Mouse (Mus musculus) left cerebral cortex, postnatal 36 days (tissue): ENCODE measurements around the gene Rap1gap. TPM values are rescaled to one million over a fixed set of nuclear protein-coding genes. Genes with fewer than 3 reads are reported as not detected.

Experiments used
- DNase-seq, 2 experiments: peaks; one replicate each; pipeline ENCODE4 v3.0.0; 2021 to 2022; ENCODE audit warnings: low spot score in 2 of 2, mixed read lengths in 1 of 2
- intact Hi-C: fragments of 180-260 bp; cut with DNase I; formaldehyde crosslinking; loops from one replicate; pipeline ENCODE4 v1.15.1; 2025
- total RNA-seq, 2 experiments: library from RNA; stranded (reverse); gene quantifications; 2 replicates each; pipeline ENCODE4 v1.2.3; 2021

The Rap1gap gene
- total RNA-seq, 2 experiments from 2014 or later = 311 to 333 TPM

DNA sequence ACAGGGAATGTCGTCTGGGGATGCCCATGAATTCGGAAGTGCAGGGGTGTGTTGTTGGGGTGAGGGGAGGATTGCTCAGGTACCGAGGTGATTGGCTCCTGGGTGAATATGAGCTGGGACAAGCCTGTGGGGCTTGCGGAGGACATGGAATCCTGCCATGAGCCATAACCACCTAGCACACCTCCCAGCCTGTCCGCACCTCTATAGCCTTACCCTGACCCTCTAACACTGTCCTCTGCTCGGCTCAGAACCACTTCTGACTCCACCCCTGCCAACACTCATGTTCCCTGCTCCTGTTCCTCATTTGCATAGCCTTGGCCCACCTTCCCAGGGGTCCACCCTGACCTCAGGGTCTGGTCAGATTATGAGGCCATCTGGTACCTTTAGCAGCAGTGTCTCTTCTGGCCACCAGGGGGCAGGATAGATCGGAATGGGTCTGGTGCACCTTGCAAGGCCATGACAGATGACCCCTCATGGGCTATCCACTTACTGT lies 18.5 kb downstream of the Rap1gap start:
- intact Hi-C loops = no loop called here
- DNase-seq = no peak

DNA sequence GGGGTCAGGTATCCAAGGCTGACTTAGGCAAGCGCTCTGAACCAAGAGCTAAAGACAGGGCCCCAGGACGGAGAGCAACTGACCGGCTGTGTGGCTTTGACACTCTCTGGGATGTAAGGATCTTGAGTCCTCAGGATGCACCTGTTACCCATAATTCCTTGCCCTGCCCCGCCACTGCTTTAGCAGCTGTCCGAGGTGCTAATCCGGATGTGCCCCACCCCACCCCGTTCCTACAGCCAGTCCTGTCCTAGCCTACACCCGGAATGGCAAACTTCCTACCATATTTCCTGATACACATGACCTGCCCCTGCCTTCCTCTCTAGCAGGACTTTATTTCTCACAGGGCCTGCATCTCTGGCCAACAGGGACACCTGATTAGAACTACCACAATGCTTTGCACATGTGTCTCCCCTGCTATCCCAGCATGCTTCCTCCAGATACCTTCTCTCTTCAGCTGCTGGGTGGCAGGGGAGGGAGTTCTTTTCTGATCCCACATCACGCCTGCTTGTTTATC lies 20.4 kb downstream of the Rap1gap start:
- DNase-seq = no peak
- intact Hi-C loops = no loop called here

DNA sequence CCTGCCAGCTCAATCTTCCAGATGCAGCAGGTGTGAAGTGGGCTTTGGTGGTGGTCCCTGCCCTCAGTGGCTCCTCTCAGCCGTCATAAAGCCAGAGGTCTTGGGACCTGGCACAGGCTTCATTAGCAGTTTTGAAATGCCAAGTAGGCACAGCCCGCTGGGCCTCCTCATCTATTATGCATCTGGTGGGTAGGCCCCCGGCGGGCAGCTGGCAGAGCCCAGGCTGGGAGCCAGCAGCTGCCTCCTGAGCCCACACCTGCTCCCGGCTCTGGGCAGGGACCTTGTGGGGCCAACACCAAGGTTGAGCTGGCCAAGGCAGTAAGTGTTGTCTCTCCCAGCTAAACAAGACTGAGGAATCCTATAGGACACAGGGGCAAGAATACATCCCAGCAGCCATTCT lies 21.8 kb downstream of the Rap1gap start:
- DNase-seq = no peak
- intact Hi-C loops = no loop called here

DNA sequence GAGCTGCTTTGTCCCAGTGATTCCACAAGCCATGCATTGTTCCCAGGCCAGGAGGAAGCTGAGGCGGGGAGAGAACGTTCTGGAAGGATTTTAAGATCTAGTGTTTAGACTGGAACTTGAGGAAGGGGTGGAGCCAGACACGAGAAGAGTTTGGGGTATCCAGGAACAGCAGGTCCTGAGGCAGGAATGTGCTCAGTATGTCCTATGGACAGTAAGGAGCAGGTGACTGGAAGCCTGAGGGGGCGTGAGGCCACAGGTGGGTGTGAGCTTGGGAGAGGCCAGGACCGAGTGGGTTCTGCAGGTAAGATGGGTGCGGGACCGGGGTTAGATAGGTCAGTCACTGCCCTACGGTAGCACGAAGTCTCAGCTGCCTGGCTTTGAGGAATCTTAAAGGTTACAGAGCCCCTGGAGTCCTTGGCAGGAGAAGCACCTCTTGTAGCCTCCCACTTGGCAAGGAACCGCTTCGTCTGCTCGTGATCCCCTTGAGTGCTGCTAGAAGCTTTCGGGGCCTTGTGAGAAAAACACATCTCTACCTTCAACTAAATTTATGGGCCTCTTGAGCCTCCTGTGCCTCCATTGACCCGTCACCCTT lies 22.8 kb downstream of the Rap1gap start:
- intact Hi-C loops = no loop called here
- no peak for DNase-seq

DNA sequence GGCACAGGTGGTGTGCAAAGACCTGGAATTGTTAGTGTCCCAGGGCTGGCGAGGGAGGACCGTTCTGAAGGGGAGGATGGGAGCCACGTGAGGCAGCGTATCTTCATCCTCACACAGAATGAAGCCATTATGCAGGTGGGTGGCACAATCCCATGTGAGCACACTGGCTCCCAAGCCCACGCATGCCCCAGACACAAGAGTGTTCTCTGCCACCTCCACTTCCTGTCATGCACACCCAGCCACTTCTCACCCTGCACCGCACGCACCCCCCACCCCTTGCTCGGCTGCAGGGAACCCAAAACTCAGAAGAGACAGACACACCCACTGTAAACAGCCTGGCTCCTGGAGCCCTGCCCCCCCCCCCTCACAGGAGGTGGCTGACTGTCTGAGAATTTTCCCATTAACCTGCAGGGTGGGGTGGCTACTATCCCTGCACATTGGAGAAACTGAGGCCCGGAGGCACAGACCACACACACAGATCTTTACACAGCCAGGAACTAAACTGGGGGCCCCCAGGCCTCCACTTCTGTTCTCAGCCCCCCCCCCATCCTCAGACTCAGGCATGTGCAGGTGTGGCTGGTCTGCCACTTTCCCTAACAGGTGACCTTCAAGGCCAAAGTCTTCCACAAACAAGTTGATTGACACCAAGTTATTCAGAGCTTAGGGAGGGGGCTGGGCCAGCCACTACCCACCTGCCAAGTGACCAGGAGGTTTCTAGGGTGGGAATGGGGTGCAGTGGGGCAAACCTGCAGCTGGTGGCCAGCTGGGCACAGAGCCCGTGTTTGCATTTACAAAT lies 27.8 kb downstream of the Rap1gap start:
- intact Hi-C loops = no loop called here
- DNase-seq = peak; percentile 63 to 79

DNA sequence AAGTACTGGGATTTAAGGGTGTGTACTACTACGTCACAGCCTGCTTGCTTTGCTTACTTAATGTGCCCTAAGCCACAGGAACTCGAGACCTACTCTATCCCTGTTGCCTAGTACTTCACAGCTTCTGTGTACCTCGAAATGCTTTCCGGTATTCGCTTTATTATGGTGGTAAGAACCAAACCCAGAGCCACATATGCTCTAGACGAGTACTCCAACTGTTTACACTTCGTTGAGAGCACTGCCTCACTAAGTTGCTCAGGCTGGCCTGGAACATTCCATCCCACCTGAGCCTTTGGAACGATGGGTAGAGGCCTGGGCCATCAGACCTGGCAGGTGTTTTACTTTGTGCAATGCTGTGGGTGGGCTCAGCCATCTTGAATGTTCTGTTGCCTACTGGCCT lies 30.8 kb downstream of the Rap1gap start:
- intact Hi-C loops = no loop called here
- no peak for DNase-seq

DNA sequence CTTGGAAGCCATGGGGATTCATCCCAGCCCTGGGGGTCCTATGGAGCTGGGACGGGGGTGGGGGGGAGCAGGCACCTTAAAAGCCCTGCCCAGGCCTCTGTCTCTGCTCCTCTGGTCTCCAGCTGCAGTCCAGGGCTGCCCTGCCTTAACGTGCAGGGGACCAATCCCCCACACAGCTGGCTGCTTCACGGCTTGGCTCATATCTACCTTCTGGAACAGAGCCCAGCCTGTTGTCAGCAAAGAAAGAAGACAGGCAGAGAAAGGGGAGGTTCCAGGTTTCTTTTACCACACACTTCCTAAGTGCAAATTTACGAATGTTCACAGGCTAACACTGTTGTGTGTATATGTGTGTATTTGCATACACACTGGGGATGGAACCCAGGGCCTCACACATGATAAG lies 31.4 kb downstream of the Rap1gap start:
- intact Hi-C loops = no loop called here
- DNase-seq = no peak

DNA sequence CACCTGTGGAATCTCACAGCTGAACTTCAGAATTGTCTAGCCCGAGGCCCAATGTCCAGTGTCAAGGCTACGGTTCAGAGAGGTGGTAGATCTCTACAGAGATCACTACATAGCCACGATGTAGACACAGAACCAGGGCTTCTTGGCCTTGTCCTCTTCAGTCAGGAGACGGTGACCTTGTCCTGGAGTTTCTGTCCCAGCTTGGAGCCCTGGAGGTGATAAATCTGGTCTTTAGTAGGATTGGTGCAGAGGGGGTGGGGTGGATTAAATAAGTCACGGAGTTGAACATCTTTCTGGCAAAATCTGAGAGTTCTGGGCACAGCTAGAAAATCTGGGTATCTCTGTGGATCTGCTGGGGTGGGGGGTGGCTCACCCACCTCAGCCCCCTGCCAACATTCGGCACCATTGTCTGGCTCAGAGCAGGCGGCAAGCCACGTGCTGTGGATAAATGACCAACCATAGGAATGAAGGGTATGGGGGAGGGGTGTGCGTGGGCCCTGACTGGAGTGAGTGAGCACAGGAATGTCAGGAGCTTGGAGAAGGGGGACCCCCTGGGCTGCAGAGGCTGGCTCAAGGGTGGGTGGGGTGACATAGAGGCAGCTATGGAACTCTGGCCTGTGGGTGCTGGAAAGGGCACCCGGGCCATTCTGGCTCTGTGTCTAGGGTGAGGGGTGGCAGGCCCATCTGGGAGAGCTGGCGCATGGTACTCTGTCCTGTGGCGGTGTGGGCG lies 32.8 kb downstream of the Rap1gap start:
- intact Hi-C loops = no loop called here
- DNase-seq = no peak

DNA sequence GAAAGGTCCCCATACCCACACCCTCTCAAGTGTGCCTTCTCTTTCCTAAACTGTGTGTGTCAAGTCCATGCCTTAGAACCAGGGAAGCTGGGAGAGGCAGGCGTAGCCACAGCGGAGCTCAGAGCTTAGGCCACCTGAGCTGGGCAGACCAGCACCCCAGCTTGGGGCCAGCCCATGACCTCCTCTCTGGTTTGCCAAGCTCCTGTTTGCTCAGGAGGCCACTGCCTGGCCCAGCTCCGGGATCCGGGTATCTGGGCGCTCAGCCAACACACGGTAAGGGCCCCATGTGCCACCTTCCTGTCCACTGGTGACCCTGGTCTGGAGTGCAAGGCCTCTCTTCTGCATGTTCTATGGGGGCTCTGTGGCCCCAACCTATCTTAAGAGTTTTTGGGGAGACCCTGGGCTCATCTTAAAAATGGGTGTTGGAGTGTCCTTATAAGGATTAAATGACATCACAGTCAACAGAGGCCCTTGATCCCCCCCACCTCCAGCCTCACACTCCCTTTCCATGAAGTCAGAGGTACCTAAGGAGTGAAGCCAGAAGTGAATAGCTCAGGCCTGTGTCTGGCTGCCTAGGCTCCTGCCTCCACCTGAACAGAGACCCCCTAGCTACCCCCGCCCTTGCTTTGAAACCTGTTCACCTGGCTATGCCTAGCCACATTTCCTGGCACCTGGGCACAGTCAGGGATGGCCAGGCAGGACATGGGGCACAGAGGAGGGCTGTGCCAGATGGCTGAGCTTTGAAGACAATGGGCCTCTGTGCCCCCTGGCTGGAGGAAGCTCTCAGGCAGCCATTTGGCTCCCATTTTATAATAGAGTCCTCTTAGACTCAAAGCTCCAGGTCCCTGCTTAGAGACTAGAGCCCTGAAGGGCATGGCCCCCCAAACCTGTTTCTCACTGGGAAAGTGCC lies 33.8 kb downstream of the Rap1gap start:
- intact Hi-C loops = no loop called here
- no peak for DNase-seq

DNA sequence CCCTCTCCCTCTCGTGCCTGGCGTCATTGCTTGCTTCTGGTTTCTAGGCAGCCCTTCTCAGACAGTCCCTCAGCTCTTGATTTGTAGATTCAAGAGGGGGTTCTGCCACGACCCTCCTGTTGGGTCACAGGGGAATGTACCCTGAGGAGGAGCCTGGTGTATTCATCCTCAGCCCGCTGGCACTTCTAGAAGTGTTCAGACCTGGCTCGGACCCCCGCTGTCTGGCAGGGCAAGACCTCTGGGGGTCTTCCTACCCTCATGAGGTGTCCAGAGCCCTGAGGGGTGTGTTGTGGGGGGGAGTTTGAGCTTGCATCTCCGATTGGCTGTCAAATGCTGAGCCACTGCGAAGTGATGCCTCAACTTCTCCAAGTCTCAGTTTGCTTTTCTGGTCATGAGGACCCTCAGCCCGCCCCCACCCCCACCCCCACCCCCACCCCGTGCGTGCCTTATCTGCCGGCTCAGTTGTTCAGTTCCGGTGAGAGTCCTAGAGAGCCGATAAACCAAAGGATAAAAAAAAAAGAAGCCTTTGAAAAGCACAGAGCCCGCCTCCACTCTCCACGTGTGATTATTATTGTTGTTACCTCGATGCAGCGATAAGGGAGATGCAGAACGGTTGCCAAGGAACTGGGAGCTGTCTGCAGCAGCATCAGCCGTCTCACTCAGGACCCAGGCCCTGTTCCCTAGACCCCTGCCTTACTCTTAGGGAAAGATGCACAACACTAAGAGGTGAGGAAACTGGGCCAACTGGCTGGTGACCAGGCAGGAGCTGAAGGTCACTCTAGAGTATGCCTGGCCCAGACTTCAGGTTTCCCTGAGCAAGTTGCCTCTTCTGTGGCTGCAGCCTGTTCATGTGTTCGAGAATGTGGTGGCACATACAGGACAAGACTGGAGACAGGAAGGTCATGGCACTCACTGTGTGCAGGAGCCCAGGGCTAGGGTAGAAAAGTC lies 35.0 kb downstream of the Rap1gap start:
- no peak for DNase-seq
- intact Hi-C loops = no loop called here

DNA sequence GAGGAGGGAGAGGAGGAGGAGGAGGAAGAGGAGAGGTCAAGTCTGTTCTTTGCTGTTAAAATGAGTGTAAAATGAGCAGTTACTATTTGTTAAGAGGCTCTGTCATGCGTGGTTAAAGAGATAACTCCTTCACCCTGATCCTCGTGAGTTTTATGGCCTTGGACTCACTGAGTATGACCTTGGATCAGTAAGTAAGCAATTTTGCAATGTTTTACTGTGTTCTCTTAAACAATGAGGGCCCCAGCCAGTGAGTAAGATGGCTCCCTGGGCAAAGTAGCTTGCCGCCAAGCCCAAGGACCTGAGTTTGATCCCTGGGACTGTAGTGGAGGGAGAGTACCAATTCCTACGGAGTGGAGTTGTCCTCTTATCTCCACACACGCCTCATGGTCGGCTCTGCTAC lies 36.4 kb downstream of the Rap1gap start:
- DNase-seq = no peak
- intact Hi-C loops = no loop called here

DNA sequence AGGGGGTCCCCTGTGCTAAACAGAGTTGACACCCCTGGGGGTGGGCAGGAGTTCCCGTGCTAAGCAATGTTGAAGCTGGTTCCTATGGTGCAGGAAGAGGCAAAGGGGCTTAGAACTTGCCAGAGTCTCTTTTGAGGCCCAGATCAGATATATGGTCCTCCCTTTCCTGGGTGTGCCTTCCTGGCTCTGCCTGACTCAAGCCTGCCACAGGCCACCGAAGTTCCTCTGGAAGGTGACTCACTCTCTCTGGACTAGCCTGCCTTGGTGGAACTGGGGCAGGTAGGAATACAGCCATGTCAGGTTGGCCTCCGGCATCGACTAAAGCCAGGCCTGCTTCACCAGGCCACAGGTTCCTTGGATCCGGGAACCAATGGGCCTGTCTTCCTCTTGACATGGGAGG lies 38.6 kb downstream of the Rap1gap start:
- no peak for DNase-seq
- intact Hi-C loops = no loop called here

DNA sequence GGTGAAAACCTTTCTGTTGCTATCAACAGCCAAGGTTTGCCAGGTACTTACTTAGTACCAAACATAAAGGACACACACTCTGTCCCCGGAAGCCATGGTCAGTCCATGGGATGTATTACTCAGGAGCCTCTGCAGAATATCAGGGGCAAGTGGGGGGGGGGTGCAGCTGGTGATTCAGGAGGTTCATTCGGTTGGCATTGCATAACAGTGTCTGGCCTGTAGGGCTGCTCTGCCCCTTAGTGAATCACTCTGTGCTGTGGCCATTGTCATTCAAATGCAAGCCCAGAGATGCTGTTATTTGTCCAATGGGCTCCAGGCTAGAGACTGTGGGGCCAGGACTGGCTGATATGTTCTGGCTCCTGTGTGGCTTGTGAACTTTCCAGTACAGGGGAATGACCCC lies 40.0 kb downstream of the Rap1gap start:
- no peak for DNase-seq
- intact Hi-C loops = no loop called here

DNA sequence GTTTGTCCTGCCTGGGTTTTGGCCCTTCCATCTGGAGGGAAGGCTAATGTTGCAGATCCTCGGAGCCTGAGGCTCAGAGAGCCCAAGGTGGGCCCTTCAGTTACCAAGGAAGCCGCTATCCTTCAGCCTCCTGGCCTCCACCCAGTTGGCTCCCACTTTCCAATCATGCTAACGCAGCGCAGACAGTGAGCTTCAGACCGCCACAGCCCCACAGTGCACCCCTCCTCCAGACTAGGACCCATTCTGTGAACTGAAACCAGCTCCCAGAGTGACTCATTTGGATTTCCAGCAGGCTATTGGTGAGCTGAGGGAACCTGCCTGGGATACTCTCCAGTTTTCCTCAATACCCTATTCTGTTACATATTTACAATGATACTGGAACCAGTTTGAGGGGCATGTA lies 40.9 kb downstream of the Rap1gap start:
- intact Hi-C loops = no loop called here
- no peak for DNase-seq

DNA sequence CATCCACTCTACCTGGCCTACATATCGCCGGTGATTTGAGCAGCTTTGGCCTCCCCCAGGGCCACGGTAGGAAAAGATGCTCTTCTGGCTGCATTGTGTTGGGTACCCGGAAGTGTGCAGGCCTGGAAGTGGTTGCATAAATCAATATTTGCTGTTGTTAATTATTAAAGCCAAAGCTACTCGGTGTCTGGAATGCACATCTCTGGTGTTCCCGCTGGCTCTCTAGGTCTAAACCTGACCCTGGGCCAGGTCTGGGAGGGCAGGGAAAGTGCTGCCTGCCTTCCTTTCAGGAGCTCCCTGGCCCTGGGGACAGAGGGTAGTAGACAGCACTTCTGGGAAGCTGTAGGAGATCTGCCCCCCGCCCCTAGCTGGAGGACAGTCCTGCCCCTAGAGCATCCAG lies 42.0 kb downstream of the Rap1gap start:
- intact Hi-C loops = no loop called here
- no peak for DNase-seq

DNA sequence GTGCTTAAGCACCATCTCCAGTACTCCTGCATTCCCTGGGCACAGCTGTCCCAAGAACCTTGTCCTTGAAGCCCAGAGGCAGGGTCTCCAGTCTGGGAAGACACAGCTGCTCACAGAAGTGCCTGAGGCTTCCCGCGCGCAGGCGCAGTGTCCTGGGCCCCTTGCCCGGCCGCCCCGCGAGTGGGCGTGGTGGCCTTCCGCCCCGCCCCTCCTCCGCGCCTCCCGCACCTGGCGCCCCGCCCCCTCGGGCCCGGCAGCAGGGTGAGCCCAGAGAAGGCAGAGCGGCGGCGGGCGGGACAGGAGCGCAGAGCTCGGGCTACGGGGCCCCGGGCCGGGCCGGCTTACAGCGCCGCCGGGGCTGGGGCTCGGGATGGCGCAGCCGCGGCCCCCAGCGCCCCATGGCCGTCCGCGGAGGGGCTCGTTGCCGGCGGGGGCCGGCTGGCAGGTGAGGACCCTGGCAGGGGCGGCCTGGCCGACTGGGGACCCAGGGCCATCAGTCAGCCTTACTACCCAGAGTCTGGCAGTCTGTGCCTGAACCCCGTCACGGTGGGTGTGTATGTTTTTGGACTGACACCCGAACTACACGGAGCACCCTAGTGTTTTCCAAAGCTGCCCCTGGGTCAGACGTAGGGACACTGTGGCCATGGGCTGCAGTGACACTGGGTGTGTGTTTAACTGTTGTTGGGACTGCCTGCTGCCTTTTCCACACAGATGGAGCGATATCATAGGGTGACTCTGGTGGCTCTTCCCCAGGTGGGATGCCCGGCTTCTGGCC lies 42.9 kb downstream of the Rap1gap start:
- intact Hi-C loops = no loop called here
- DNase-seq = peak; percentile 60 to 73

DNA sequence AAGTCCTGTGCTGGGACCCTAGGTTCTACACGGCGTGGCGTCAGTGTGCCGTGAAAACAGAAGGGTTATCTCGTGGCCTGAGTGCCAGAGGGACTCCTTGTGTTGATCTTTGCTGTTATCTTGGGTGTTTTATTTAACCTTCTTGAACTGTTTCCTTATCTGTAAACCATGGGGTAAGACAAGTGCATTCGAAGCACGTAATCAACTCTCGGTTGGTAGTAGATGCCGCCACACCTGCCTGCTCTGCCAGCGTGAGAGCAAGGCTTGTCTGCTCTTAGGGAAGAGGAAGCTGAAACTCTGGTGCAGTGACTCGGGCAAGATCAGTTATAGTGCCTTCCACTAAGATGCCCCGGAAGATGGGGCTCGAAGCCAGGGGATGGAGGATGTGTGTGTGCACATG lies 48.4 kb downstream of the Rap1gap start:
- no peak for DNase-seq
- intact Hi-C loops = no loop called here
